Mouse (Mus musculus) CH12.LX (cell line): ENCODE results near the gene Stag2. TPM values are rescaled to one million over a fixed set of nuclear protein-coding genes. Genes with fewer than 3 reads are reported as not detected.

ENCODE experiments used
- DNase-seq: peaks from one replicate; pipeline ENCODE4 v3.0.0-alpha.2; 2013; ENCODE audit errors: extremely low read depth
- H3K27ac ChIP-seq: 2 replicates; pipeline ENCODE4 v1.5.1; 2012; ENCODE audit warnings: low read depth, mild to moderate bottlenecking, control low read depth, moderate library complexity; ENCODE audit not compliant: insufficient read depth
- H3K27me3 ChIP-seq: replicated peaks from 2 replicates; pipeline ENCODE3; 2012; ENCODE audit warnings: inconsistent platforms
- H3K36me3 ChIP-seq, 2 experiments: replicated peaks in 1 of 2; 2 replicates each; pipeline versions ENCODE3 to v1.6.1; 2012; ENCODE audit warnings: inconsistent platforms in 1 of 2, low read length in 1 of 2, mild to moderate bottlenecking in 1 of 2, mixed read lengths in 1 of 2, moderate library complexity in 1 of 2; ENCODE audit not compliant: control insufficient read depth in 1 of 2, insufficient read depth in 1 of 2
- H3K4me1 ChIP-seq, 2 experiments: 2 replicates each; pipeline ENCODE4 v1.6.1; 2012; ENCODE audit warnings: inconsistent platforms in 1 of 2, moderate library complexity in 1 of 2; ENCODE audit not compliant: insufficient read depth in 2 of 2, control insufficient read depth in 1 of 2
- H3K4me2 ChIP-seq: 2 replicates; pipeline ENCODE4 v1.6.1; 2012; ENCODE audit warnings: low read depth, mild to moderate bottlenecking, control low read depth; ENCODE audit not compliant: poor library complexity, insufficient read depth, severe bottlenecking
- H3K4me3 ChIP-seq, 3 experiments: fragments of 150-350 bp in 1 of 3; sonication (generic) in 1 of 3; replicated peaks in 1 of 3; 2 replicates each; pipeline versions ENCODE3 to v1.5.1; 2011 to 2012; ENCODE audit warnings: low read depth in 2 of 3, low read length in 2 of 3, mild to moderate bottlenecking in 2 of 3, moderate library complexity in 2 of 3, control low read depth in 1 of 3, improper control_type of control experiment in 1 of 3, inconsistent platforms in 1 of 3, mixed read lengths in 1 of 3; ENCODE audit not compliant: poor library complexity in 1 of 3
- H3K79me2 ChIP-seq: replicated peaks from 2 replicates; pipeline ENCODE4 v1.6.1; 2012; ENCODE audit warnings: mild to moderate bottlenecking, moderate library complexity; ENCODE audit not compliant: control insufficient read depth, poor library complexity, insufficient read depth, severe bottlenecking; ENCODE audit errors: extremely low read depth
- H3K9ac ChIP-seq: 2 replicates; pipeline ENCODE4 v1.6.1; 2012; ENCODE audit warnings: low read depth, mild to moderate bottlenecking, control low read depth, moderate library complexity; ENCODE audit not compliant: insufficient read depth
- H3K9me3 ChIP-seq: replicated peaks from 2 replicates; pipeline ENCODE3; 2012; ENCODE audit warnings: low read length, inconsistent platforms, mixed read lengths
- CHD2 ChIP-seq: IDR thresholded peaks from 2 replicates; pipeline ENCODE4 v1.6.1; 2011; ENCODE audit warnings: low read length, improper control_type of control experiment
- CTCF ChIP-seq, 2 experiments: IDR thresholded peaks in 1 of 2; conservative IDR thresholded peaks in 1 of 2; 2 replicates each; pipeline ENCODE4 v1.5.1; 2011 to 2012; ENCODE audit warnings: low read depth in 2 of 2, low read length in 2 of 2, improper control_type of control experiment in 1 of 2, inconsistent platforms in 1 of 2, mild to moderate bottlenecking in 1 of 2, moderate library complexity in 1 of 2
- E2F4 ChIP-seq: IDR thresholded peaks from 2 replicates; pipeline ENCODE4 v1.6.1; 2011; ENCODE audit warnings: low read depth, low read length, improper control_type of control experiment; ENCODE audit not compliant: insufficient replicate concordance
- ELF1 ChIP-seq: IDR thresholded peaks from 2 replicates; pipeline ENCODE4 v1.6.1; 2014; ENCODE audit warnings: low read depth, mild to moderate bottlenecking, inconsistent platforms, low read length, improper control_type of control experiment
- EP300 ChIP-seq: IDR thresholded peaks from 2 replicates; pipeline ENCODE4 v1.6.1; 2011; ENCODE audit warnings: low read length, improper control_type of control experiment
- ETS1 ChIP-seq: conservative IDR thresholded peaks from 2 replicates; pipeline ENCODE4 v1.6.1; 2012; ENCODE audit warnings: low read depth, mild to moderate bottlenecking, inconsistent platforms, low read length, improper control_type of control experiment, moderate library complexity
- HCFC1 ChIP-seq: IDR thresholded peaks from 2 replicates; pipeline ENCODE4 v1.6.1; 2012; ENCODE audit warnings: low read depth, mild to moderate bottlenecking, inconsistent platforms, low read length, improper control_type of control experiment
- IRF4 ChIP-seq: IDR thresholded peaks from 2 replicates; pipeline ENCODE4 v1.6.1; 2014; ENCODE audit warnings: low read depth, mild to moderate bottlenecking, inconsistent platforms, low read length, improper control_type of control experiment
- JUND ChIP-seq: conservative IDR thresholded peaks from 2 replicates; pipeline ENCODE4 v1.6.1; 2011; ENCODE audit warnings: low read depth, low read length, improper control_type of control experiment
- KAT2A ChIP-seq: IDR thresholded peaks from 2 replicates; pipeline ENCODE4 v1.6.1; 2012; ENCODE audit warnings: low read length, improper control_type of control experiment, inconsistent platforms; ENCODE audit not compliant: insufficient replicate concordance
- MAFK ChIP-seq: IDR thresholded peaks from 2 replicates; pipeline ENCODE4 v1.6.1; 2011; ENCODE audit warnings: low read length, improper control_type of control experiment; ENCODE audit not compliant: insufficient replicate concordance
- MAX ChIP-seq: IDR thresholded peaks from 2 replicates; pipeline ENCODE4 v1.6.1; 2011; ENCODE audit warnings: low read length, improper control_type of control experiment
- MAZ ChIP-seq: IDR thresholded peaks from 2 replicates; pipeline ENCODE4 v1.6.1; 2012; ENCODE audit warnings: low read depth, mild to moderate bottlenecking, inconsistent platforms, low read length, improper control_type of control experiment, moderate library complexity
- MXI1 ChIP-seq: IDR thresholded peaks from 2 replicates; pipeline ENCODE4 v1.6.1; 2011; ENCODE audit warnings: mild to moderate bottlenecking, low read depth, low read length, improper control_type of control experiment
- NELFE ChIP-seq: IDR thresholded peaks from 2 replicates; pipeline ENCODE4 v1.6.1; 2011; ENCODE audit warnings: low read depth, low read length, improper control_type of control experiment
- RAD21 ChIP-seq: IDR thresholded peaks from 2 replicates; pipeline ENCODE4 v1.6.1; 2011; ENCODE audit warnings: low read depth, mild to moderate bottlenecking, low read length, improper control_type of control experiment, moderate library complexity
- SIN3A ChIP-seq: IDR thresholded peaks from 2 replicates; pipeline ENCODE4 v1.6.1; 2012; ENCODE audit warnings: low read length, improper control_type of control experiment, inconsistent platforms
- SMC3 ChIP-seq: IDR thresholded peaks from 2 replicates; pipeline ENCODE4 v1.6.1; 2011; ENCODE audit warnings: low read depth, low read length, improper control_type of control experiment
- UBTF ChIP-seq: IDR thresholded peaks from 2 replicates; pipeline ENCODE4 v1.6.1; 2012; ENCODE audit warnings: low read depth, mild to moderate bottlenecking, inconsistent platforms, low read length, improper control_type of control experiment, moderate library complexity
- USF1 ChIP-seq: IDR thresholded peaks from 2 replicates; pipeline ENCODE4 v1.6.1; 2014; ENCODE audit warnings: low read depth, mild to moderate bottlenecking, inconsistent platforms, low read length, improper control_type of control experiment
- USF2 ChIP-seq: conservative IDR thresholded peaks from 2 replicates; pipeline ENCODE4 v1.6.1; 2011; ENCODE audit warnings: low read depth, low read length, improper control_type of control experiment
- ZKSCAN1 ChIP-seq: IDR thresholded peaks from 2 replicates; pipeline ENCODE4 v1.6.1; 2012; ENCODE audit warnings: low read depth, inconsistent platforms, low read length, improper control_type of control experiment, borderline replicate concordance
- ZNF384 ChIP-seq: IDR thresholded peaks from 2 replicates; pipeline ENCODE4 v1.6.1; 2012; ENCODE audit warnings: low read depth, low read length, improper control_type of control experiment, inconsistent platforms
- dilution Hi-C: fragments of 300-500 bp; cut with MboI; formaldehyde crosslinking; loops from 2 replicates; pipeline ENCODE4 v1.14.3; 2020; ENCODE audit warnings: low sequenced_read_pairs; ENCODE audit not compliant: extremely low pct_unique_long_range_greater_than_20kb, extremely low pct_ligation_motif_present
- in situ Hi-C: fragments of 300-500 bp; cut with MboI; formaldehyde crosslinking; loops from 3 replicates; pipeline ENCODE4 v1.14.3; 2019; ENCODE audit warnings: low sequenced_read_pairs, low pct_ligation_motif_present, low pct_unique_long_range_greater_than_20kb, mixed read lengths
- polyA plus RNA-seq: library from polyadenylated mRNA; unstranded; fragments of >175 nt; gene quantifications from 2 replicates; pipeline ENCODE4 v1.2.1, GENCODE M21; 2012; ENCODE audit warnings: low read depth; ENCODE audit not compliant: insufficient read length
- total RNA-seq, 2 experiments: library from RNA; depleted of rRNA; stranded (reverse); fragments of 300-350 nt in 1 of 2; fragments of >200 nt in 1 of 2; gene quantifications; 2 replicates each; pipeline ENCODE4 v1.2.3; 2012 to 2014

Gene Stag2
- total and polyA plus RNA-seq, 3 experiments, result 43.5 to 138 (median 48.9) TPM

GRCm38 (mm10) chrX:42250342-42250741 lies 101.2 kb downstream of the Stag2 start:
- Histone ChIP-seq H3K79me2 (0 out of 2 replicates have a peak, but pooled peaks cover 2% of the 10 kb centered on the region), H3K9ac (no peak overlapping the region), H3K27ac (no peak overlapping the region), H3K4me1 (no peaks in the 10 kb centered on the region), H3K4me2 (no peak overlapping the region), H3K36me3 (peaks cover 8 to 19% of the 10 kb centered on the region in 2 experiments), H3K9me3 (no peaks in the 10 kb centered on the region), H3K27me3 (no peaks in the 10 kb centered on the region), H3K4me3 (no peak overlapping the region)
- dilution Hi-C loops, result no loop called here
- in situ Hi-C loops, result loop anchor here (25.0 kb wide), 1 partner anchor 262 kb away; the partner anchor contains the start of gene Sh2d1a
- no peak for DNase-seq
- TF ChIP-seq UBTF (no peak), JUND (no peak), SMC3 (no peak), CHD2 (no peak), IRF4 (no peak), ETS1 (no peak)

GRCm38 (mm10) chrX:42272713-42273112 lies 123.6 kb downstream of the Stag2 start:
- H3K9me3 ChIP-seq, result no peaks in the 10 kb centered on the region
- H3K9ac ChIP-seq, result no peak overlapping the region
- no peak overlapping the region for H3K4me3 ChIP-seq
- TF ChIP-seq UBTF, result no peak
- TF ChIP-seq EP300, result no peak
- no peak for TF ChIP-seq NELFE
- no peak for TF ChIP-seq ZKSCAN1
- no peak for TF ChIP-seq USF1
- no peak for TF ChIP-seq RAD21
- no peak for TF ChIP-seq SMC3
- TF ChIP-seq USF2, result no peak
- TF ChIP-seq ELF1, result no peak
- peaks cover 0 to 19% of the 10 kb centered on the region in 2 experiments for H3K36me3 ChIP-seq
- no peaks in the 10 kb centered on the region for H3K79me2 ChIP-seq
- no peak for DNase-seq
- no peak overlapping the region for H3K4me2 ChIP-seq
- no peak overlapping the region for H3K27ac ChIP-seq
- no peaks in the 10 kb centered on the region for H3K27me3 ChIP-seq
- in situ Hi-C loops (loop anchor here (25.0 kb wide), 1 partner anchor 240 kb away; the partner anchor contains the start of gene Sh2d1a), dilution Hi-C loops (no loop called here)
- H3K4me1 ChIP-seq, result no peaks in the 10 kb centered on the region

GRCm38 (mm10) chrX:42290215-42290614 lies 141.1 kb downstream of the Stag2 start:
- no peak overlapping the region for H3K4me2 ChIP-seq
- dilution Hi-C loops (no loop called here), in situ Hi-C loops (loop anchor here (25.0 kb wide), 1 partner anchor 97 kb away; no protein-coding TSS in a partner anchor)
- no peak overlapping the region for H3K27ac ChIP-seq
- TF ChIP-seq JUND, result no peak
- no peak for TF ChIP-seq SIN3A
- TF ChIP-seq KAT2A, result no peak
- no peak for TF ChIP-seq ETS1
- TF ChIP-seq MAFK, result no peak
- TF ChIP-seq E2F4, result no peak
- no peak for TF ChIP-seq CTCF (conservative IDR thresholded peaks at IDR 0.05 in 1 of 2, IDR thresholded peaks at IDR 0.05 in 1 of 2; ENCODE audit: low read depth in 2 of 2, low read length in 2 of 2)
- no peak for TF ChIP-seq ZNF384
- no peak for TF ChIP-seq MAZ
- no peak for TF ChIP-seq MAX
- TF ChIP-seq MXI1, result no peak
- TF ChIP-seq HCFC1, result no peak
- H3K9me3 ChIP-seq, result no peaks in the 10 kb centered on the region
- DNase-seq, result no peak
- peaks cover 0 to 4% of the 10 kb centered on the region in 2 experiments for H3K36me3 ChIP-seq
- H3K4me1 ChIP-seq, result no peaks in the 10 kb centered on the region
- no peaks in the 10 kb centered on the region for H3K79me2 ChIP-seq
- H3K9ac ChIP-seq, result no peak overlapping the region
- no peak overlapping the region for H3K4me3 ChIP-seq
- H3K27me3 ChIP-seq, result no peaks in the 10 kb centered on the region
